Mouse (Mus musculus) limb, embryonic 14.5 days (tissue): ENCODE measurements around the gene Fan1. TPM values are rescaled to one million over a fixed set of nuclear protein-coding genes. Genes with fewer than 3 reads are reported as not detected.

ENCODE experiments used
- ATAC-seq: fragments of 200-750 bp; cut with Nextera tagmentation; 2 replicates; pipeline ENCODE4 v1.8.0; 2017; ENCODE audit warnings: low read depth, moderate number of reproducible peaks, moderate TSS enrichment; ENCODE audit not compliant: low FRiP score
- DNase-seq: peaks from one replicate; pipeline ENCODE4 v3.0.0-alpha.2; 2015; ENCODE audit warnings: low spot score
- H3K27ac ChIP-seq: fragments of 300-500 bp; sonication (generic); replicated peaks from 2 replicates; pipeline ENCODE4 v1.5.1; 2014; ENCODE audit warnings: low read depth, mild to moderate bottlenecking, low read length, moderate library complexity, mixed read lengths
- H3K27me3 ChIP-seq: fragments of 300-500 bp; sonication (generic); 2 replicates; pipeline ENCODE4 v1.6.1; 2014; ENCODE audit warnings: low read length, mixed read lengths; ENCODE audit not compliant: control insufficient read depth, insufficient read depth
- H3K36me3 ChIP-seq: fragments of 300-500 bp; sonication (generic); 2 replicates; pipeline ENCODE4 v1.6.1; 2014; ENCODE audit warnings: mild to moderate bottlenecking, low read length, moderate library complexity, mixed read lengths; ENCODE audit not compliant: control insufficient read depth, insufficient read depth
- H3K4me1 ChIP-seq: fragments of 300-500 bp; sonication (generic); 2 replicates; pipeline ENCODE4 v1.6.1; 2014; ENCODE audit warnings: antibody characterized with exemption, low read length, mixed read lengths; ENCODE audit not compliant: control insufficient read depth, insufficient read depth
- H3K4me2 ChIP-seq: fragments of 300-500 bp; sonication (generic); replicated peaks from 2 replicates; pipeline ENCODE4 v1.6.1; 2014; ENCODE audit warnings: low read depth, mild to moderate bottlenecking, low read length, moderate library complexity; ENCODE audit not compliant: severe bottlenecking
- H3K4me3 ChIP-seq: fragments of 300-500 bp; sonication (generic); replicated peaks from 2 replicates; pipeline ENCODE4 v1.5.1; 2014; ENCODE audit warnings: low read length
- H3K9ac ChIP-seq: fragments of 300-500 bp; sonication (generic); 2 replicates; pipeline ENCODE4 v1.6.1; 2014; ENCODE audit warnings: mild to moderate bottlenecking, low read depth, low read length, moderate library complexity; ENCODE audit not compliant: severe bottlenecking
- H3K9me3 ChIP-seq: fragments of 300-500 bp; sonication (generic); 2 replicates; pipeline ENCODE4 v1.6.1; 2016; ENCODE audit warnings: low read length; ENCODE audit not compliant: control insufficient read depth
- POLR2A ChIP-seq: fragments of 200-500 bp; IDR thresholded peaks from 2 replicates; pipeline ENCODE4 v1.8.0; 2012; ENCODE audit warnings: inconsistent platforms, mild to moderate bottlenecking, moderate library complexity, borderline replicate concordance; ENCODE audit not compliant: insufficient read depth, insufficient read length; ENCODE audit errors: extremely low read depth
- WGBS: fragments of 180-500 bp; shearing (Covaris S2); extraction: QIAGEN DNeasy Blood & Tissue Kit; methylation state at CpG from one replicate; pipeline ENCODE4 v1.1.7; 2014; 5-methylcytosine and 5-hydroxymethylcytosine counted together
- polyA plus RNA-seq, 2 experiments: library from polyadenylated mRNA; depleted of rRNA in 1 of 2; stranded (reverse) in 1 of 2; unstranded in 1 of 2; fragments of >200 nt; fragmentation: Nextera tagmentation in 1 of 2; extraction: Ambion mirVana in 1 of 2; gene quantifications; 2 replicates each; pipeline versions ENCODE4 v1.2.1 to v1.2.3; 2012 to 2014

Fan1 gene
- polyA plus RNA-seq, 2 experiments = 4.7 to 5.1 TPM

- TF ChIP-seq POLR2A = no peak
- H3K36me3 ChIP-seq = peaks cover 52% of the 10 kb centered on the region
- ATAC-seq = no peak
Observed at GRCm38 (mm10) chr7:64332686-64333085, 41.2 kb downstream of the Fan1 start.

DNA sequence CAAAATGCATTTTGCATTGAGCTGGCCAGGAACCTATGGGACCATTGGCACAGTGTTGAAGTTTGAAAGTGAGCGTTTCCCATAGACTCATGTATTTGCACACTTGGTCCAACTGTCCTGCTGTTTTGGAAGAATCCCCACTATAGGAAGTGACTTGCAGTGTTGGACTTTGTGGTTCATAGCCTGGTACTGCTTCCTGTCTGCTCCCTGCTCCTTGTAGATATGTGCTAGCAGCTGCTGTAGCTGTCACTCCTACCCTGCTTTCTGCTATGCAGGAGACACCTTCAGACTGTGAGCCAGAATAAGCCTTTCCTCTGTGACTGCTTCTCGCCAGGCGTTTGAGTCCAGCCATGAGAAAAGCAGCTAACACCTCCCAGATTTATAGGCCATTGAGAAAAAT is 42.6 kb downstream of the Fan1 start:
- TF ChIP-seq POLR2A = no peak
- no peak for DNase-seq
- H3K4me2 ChIP-seq = no peak overlapping the region
- no peaks in the 10 kb centered on the region for H3K27me3 ChIP-seq
- H3K4me1 ChIP-seq = no peaks in the 10 kb centered on the region
- H3K9ac ChIP-seq = no peak overlapping the region
- peaks cover 39% of the 10 kb centered on the region for H3K36me3 ChIP-seq
- no peak for ATAC-seq
- WGBS = 91% methylated on average over 3 of the region's 3 CpGs
- H3K9me3 ChIP-seq = no peaks in the 10 kb centered on the region
- no peak overlapping the region for H3K4me3 ChIP-seq
- H3K27ac ChIP-seq = no peak overlapping the region

More at GRCm38 (mm10) chr7:64332686-64333085, 41.2 kb downstream of the Fan1 start:
- DNase-seq = no peak
- no peaks in the 10 kb centered on the region for H3K27me3 ChIP-seq
- H3K4me2 ChIP-seq = no peak overlapping the region
- 76% methylated on average over 1 of the region's 1 CpGs for WGBS
- H3K9me3 ChIP-seq = no peaks in the 10 kb centered on the region
- H3K27ac ChIP-seq = no peak overlapping the region
- no peak overlapping the region for H3K9ac ChIP-seq
- H3K4me3 ChIP-seq = no peak overlapping the region
- no peaks in the 10 kb centered on the region for H3K4me1 ChIP-seq

DNA sequence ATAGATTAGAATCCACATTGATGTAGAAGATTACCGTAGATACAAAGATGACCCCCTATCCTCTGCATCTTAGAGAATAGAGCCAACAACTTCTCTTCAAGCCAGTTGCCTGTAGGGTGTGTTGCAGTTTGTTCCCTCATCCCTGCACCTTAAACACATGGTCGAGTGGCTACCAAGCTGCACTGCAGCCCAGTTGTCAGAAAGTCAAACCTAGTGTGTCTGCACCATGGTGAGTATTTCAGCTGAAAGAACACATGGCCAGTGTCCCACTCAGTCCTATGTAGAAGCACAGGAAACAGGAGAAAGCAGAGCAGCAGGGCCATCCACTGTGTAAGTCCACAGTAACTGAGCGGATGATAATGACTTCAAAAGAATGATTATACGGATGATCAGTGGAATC is 46.4 kb downstream of the Fan1 start:
- Histone ChIP-seq H3K4me2 (no peak overlapping the region), H3K9ac (no peak overlapping the region), H3K36me3 (peaks cover 17% of the 10 kb centered on the region), H3K4me1 (no peaks in the 10 kb centered on the region), H3K9me3 (no peaks in the 10 kb centered on the region), H3K27ac (no peak overlapping the region), H3K4me3 (no peak overlapping the region), H3K27me3 (no peaks in the 10 kb centered on the region)
- ATAC-seq = no peak
- DNase-seq = no peak
- TF ChIP-seq POLR2A = no peak
- WGBS = 93% methylated on average over 4 of the region's 4 CpGs

GRCm38 (mm10) chr7:64326892-64327291 is 47.0 kb downstream of the Fan1 start:
- Histone ChIP-seq H3K9me3 (no peaks in the 10 kb centered on the region), H3K9ac (no peak overlapping the region), H3K4me3 (no peak overlapping the region), H3K4me2 (no peak overlapping the region), H3K27me3 (no peaks in the 10 kb centered on the region), H3K27ac (no peak overlapping the region), H3K4me1 (no peaks in the 10 kb centered on the region), H3K36me3 (peaks cover 23% of the 10 kb centered on the region)
- no peak for ATAC-seq
- TF ChIP-seq POLR2A = no peak
- 12% methylated on average over 1 of the region's 1 CpGs for WGBS
- peak; percentile 61 for DNase-seq

DNA sequence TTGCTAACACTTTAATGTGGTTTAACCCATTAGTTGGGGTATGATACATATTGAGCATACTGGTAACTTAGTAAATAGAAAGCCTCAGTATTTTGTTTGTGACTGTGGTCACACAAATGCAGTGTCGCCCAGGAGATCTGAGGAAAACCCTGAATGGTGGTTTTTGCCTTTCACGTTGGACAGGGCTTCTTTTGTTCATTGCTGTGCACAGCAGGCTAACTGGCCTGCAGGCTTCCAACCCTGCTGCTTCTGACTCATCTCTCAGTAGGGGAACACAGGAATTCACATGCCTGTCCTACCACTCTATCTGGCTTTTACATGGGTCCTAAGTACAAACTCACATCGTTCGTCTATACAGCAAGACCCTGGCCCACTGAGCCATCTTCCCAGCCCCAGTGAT is 52.2 kb downstream of the Fan1 start:
- Histone ChIP-seq H3K4me1 (no peaks in the 10 kb centered on the region), H3K36me3 (peaks cover 35% of the 10 kb centered on the region), H3K9ac (no peak overlapping the region), H3K4me2 (no peak overlapping the region), H3K9me3 (no peaks in the 10 kb centered on the region), H3K27me3 (no peaks in the 10 kb centered on the region), H3K27ac (no peak overlapping the region), H3K4me3 (no peak overlapping the region)
- WGBS = 85% methylated on average over 4 of the region's 4 CpGs
- TF ChIP-seq POLR2A = no peak
- DNase-seq = no peak
- ATAC-seq = no peak

- no peak overlapping the region for H3K4me2 ChIP-seq
- H3K4me3 ChIP-seq = no peak overlapping the region
- 85% methylated on average over 5 of the region's 5 CpGs for WGBS
- H3K27ac ChIP-seq = no peak overlapping the region
- DNase-seq (no peak), ATAC-seq (no peak)
- H3K27me3 ChIP-seq = no peaks in the 10 kb centered on the region
- H3K9me3 ChIP-seq = no peaks in the 10 kb centered on the region
- H3K4me1 ChIP-seq = no peaks in the 10 kb centered on the region
- TF ChIP-seq POLR2A = no peak
- peaks cover 37% of the 10 kb centered on the region for H3K36me3 ChIP-seq
- no peak overlapping the region for H3K9ac ChIP-seq
Observed at GRCm38 (mm10) chr7:64321125-64321524, 52.8 kb downstream of the Fan1 start.
